Mouse (Mus musculus) liver (tissue): Measurements from ENCODE around the gene Dnah9.

Source experiments
- DNase-seq: peaks from one replicate; pipeline ENCODE4 v3.0.0-alpha.2; 2020; ENCODE audit warnings: mixed read lengths

Gene Dnah9

DNA sequence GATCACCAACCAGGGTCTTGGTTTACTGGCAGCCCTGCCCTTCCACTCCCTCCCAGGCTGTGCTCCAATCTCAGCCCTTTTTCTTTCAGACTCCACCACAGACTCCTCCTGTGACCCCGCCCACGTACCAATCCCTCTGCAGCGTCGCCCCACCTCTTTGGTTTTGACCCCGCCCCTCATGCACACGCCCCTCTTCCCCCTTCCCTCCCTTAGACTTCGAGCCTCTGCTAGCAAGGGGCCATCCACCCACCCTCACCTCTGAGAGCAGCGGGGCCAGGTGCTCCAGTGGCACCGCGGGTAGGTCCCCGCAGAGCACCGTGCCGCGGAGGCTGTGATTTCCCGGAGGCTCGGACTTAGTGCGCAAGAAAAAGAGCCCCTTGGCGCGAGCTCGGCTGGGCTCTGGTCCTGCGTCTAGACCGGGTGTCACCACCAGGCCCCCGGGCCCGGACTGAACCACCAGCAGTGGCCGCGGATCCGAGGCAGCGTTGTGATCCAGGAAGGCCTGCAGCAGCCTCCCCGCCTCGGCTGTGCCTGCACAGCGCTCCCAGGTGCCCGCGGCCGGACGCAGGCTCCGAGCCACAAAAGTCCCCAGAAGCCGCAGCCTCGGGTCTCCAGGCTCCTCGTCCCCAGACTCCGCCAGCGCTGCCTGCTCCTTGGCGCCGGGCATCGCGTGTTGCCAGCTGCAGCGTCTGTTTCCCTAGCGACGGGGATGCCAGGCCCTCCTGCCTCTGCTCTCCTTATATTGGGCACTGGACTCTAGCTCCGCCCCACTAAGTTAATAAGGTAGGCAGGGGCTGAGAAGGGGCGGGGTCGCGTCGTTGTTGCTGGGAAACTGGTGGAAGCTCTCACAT is at the start of gene Dnah9:
TSS of gene Dnah9 (minus strand) at position 751 of the 851 bp plus-strand sequence.
- peak; percentile 55 for DNase-seq

DNA sequence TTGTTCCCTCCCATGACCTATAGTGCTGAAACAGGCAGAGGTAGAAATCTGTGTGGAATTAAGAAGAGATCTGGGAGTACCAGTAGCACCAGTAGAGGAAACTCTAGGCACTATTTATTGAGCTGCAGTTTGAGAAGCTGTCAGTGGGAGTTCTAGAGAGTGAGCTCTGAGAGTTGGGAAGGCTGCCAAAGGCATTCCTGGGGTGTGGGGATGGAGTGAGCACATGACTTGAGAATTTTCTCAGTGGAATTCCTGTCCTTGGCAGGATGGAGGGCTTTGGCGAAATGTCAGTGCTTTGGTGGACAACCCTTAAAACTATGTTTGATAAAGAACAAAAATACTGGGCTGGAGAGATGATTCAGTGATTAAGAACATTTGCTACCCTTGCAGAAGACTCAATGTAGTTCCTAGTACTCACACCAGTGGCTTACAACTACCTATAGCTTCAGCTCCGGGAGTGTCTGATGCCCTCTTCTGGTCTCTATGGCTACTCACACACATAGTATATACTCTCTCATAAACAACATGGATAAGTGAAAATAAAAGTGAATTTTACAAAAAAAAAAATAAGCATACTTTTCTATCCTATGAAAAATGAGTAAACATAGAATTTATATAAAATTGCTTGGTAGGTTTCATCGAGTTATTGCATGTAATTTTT is 20.4 kb upstream of the Dnah9 start:
- DNase-seq = peak; percentile 25

- no peak for DNase-seq
These were observed 19.8 kb upstream of the Dnah9 start for GRCm38 (mm10) chr11:66188146-66188545.

DNA sequence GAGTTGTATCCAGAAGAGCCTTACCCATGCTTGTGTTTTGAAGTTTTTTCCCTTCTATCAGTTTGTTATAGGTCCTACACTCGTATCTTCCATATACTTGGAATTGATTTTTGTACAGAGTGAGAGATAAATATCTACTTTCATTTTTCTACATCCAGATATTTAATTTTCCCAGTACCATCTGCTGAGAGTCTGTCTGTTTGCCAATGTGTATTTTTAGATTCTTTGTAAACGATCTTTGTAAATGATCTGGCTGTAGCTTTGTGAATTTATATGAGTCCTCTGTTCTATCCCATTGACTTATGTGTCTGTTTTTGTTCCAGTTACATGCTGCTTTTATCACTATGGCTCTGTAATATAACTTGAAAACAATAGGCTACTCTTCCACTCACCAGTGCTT is 9.4 kb upstream of the Dnah9 start:
- no peak for DNase-seq

GRCm38 (mm10) chr11:66164022-66164421 is 4.3 kb downstream of the Dnah9 start:
- no peak for DNase-seq

GRCm38 (mm10) chr11:66140631-66141252 is 27.6 kb downstream of the Dnah9 start:
- DNase-seq = no peak

GRCm38 (mm10) chr11:66134826-66135225 is 33.5 kb downstream of the Dnah9 start:
- DNase-seq = no peak

DNA sequence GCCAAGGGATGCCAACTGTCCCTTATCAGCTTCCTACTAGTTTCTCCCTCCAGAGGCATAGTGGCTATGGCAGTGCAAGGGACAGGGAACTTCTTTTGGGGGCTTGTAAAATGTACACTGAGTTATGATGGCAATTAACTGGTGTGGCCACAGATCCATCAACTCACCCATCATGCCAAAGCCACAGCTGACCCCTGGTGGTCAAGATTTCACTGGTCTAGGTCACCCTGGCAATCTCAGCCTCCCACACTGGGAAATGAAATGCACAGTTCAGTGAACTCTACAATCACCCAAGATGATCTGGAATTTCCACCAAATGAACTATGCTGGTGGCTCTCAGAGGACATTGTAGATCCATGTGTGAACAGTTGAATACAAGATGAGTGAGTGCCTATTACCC is 42.2 kb downstream of the Dnah9 start:
- no peak for DNase-seq

GRCm38 (mm10) chr11:66124496-66124895 is 43.9 kb downstream of the Dnah9 start:
- DNase-seq = no peak

GRCm38 (mm10) chr11:66122017-66122416 is 46.3 kb downstream of the Dnah9 start:
- DNase-seq = peak; percentile 35

DNA sequence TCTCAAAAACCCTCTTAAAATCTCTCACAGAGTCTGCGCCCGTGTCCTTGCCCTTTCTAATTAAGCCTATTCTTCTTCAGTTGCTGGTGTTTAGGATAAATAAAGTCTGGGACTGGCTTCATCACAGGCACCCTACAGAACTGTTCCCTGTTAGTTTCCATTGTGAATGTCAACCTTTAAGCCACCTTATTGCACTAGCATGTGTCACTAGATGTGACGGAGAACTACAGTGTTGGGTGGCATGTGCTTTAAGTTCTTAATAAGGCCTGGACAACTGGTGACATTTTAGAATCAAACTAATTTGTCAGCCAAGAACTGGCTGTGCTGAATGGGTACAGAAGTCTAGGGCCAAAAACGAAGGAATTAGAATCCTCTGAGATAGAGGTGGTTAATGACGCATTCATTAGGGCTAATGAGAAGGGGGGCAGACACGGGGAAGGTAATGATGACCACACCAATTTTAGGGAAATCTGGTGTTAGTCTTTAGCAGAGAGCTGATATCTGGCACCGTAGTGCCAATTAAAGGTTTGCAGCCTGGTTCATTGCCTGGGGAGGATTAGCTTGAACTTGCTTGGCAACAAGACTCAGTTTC is 84.6 kb downstream of the Dnah9 start:
- DNase-seq = no peak

DNA sequence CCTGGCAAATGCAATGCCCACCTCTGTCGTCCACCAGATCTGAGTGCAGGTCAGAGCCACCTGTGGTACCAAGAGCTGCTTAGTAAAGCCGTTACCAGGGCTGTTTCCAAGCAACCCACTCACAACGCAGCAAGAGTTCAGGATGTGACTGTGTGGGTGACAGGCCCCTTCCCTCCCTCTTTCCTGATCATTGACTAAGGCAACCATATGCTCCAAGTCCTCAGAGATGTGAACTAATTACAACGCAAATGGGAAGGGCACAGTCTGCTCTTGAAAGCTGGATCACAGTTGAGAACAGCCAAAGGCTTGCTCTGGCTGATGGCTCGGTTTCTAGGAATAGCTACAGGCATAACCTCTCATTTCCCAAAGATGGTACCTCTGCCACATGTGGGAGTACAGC is 95.4 kb downstream of the Dnah9 start:
- DNase-seq = no peak

GRCm38 (mm10) chr11:66058956-66059355 is 109.4 kb downstream of the Dnah9 start:
- DNase-seq = no peak

DNA sequence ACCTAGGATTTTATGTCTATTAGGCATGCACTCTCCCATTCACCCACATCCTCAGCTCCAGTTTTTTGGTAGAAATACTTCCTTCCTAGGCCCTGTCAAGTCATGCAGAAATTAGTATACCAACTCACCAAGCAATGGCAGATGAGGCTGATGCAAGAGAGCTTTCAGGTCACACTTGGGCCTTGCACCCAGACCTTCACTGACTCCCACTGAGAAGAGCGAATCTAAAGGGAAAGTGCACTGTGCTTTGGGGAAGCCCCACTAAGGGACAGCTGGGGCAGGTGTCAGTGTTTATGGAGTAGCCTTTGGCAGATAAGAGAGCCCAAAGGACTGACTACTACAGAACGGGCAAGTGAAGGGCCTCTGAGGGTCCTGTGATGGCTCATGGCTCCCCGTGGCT is 117.1 kb downstream of the Dnah9 start:
- DNase-seq = no peak

GRCm38 (mm10) chr11:66049146-66049545 is 119.2 kb downstream of the Dnah9 start:
- DNase-seq = no peak

- no peak for DNase-seq
These were observed 121.7 kb downstream of the Dnah9 start for GRCm38 (mm10) chr11:66046594-66047193.

DNA sequence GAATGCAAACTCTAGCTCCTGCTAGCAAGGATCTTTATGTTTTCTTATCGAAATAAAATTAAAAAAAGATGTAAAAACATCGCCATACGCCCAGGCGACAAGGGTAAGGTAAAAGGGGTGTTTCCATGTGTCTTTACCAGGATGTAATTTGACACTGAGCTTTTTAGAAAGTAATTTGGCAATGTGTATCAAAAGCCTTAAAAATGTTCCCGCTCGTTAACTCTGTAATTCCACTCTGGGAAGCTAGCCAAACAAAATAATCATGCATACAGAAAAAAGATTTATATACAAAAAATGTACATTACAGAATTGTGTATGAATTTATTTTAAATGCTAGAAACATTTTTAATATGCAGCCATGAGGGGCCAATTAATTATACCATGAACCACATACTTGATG is 124.7 kb downstream of the Dnah9 start:
- no peak for DNase-seq

DNA sequence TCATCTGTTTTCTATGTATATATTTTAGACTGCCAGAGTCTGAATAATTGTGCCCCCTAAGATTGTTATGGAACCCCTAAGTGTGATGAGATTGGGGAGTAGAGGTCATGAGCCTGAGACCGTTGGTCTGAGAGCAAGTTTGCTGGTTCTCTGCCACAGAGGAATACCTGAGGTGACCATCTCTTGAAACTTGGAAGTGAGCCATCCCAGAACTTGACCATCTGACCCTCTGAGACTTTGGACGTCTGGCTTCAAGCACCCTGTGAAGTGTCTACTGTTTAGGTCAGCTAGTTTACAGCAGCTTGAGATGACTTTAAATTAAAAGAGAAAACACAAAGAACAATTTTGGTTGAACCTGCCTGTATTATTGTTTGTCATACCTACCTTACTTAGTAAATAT is 125.8 kb downstream of the Dnah9 start:
- no peak for DNase-seq

- DNase-seq = no peak
These were observed 142.6 kb downstream of the Dnah9 start for GRCm38 (mm10) chr11:66025728-66026127.

GRCm38 (mm10) chr11:65975871-65976270 is 192.5 kb downstream of the Dnah9 start:
- no peak for DNase-seq

DNA sequence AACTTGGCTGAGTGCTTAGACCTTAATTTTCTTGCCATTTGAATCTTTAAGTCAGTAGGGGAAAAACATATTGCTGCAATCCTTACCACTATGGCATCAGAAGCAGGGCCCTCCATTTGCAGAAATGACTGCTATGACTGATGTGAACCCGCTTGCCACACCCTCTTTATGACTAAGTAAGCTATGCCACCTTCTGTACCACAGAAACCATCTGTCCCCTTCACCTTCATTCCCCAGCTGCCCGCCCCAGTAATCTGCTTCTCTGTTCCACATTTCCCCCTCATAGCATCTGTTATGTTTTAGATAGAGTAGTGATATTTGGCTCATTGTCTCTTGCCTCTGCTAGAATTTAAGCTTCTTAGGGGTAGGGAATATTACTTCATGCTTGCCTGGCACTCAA is 237.6 kb downstream of the Dnah9 start:
- no peak for DNase-seq

DNA sequence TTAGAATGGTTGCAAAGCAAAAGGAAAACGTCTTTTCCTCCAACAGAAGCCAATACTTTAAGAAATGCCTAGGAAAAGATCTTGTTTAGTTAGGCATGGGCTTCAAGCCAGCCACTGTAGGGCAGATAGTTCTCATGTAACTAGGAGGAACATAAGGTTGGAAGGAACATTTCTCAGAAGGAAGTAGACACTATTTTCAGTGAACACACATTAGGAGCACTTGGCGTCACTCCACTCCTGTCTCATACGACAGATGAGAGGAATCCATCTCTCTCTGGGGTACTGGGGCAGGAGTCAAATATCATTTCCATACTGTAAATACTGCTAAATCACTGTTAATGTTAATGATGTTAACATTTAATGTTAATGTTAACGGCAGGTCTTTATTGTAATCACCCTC is 238.0 kb downstream of the Dnah9 start:
- DNase-seq = no peak

DNA sequence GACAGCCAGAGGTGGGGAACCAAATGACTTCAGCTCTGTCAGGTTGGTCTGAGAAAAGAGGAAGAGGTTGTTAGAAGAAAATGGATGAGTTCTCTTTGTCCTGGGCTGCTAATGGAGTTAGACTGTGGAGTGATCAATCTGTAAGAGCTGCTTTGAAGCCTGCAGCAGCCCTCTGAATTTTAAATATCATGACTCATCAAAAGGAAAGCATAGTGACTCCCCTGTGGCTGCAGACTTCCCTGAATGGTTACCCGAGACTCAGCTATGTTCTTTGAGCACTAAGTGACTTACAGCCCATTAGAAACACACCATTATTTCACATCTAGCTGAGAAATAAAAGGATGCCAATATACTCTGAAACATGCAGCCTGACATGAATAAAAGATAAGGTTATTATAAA is 240.4 kb downstream of the Dnah9 start:
- no peak for DNase-seq
